Mouse (Mus musculus): ENCODE measurements around the gene Kat6b.
"Not testable (repeated sequence)": the region's sequence is repeated elsewhere in the genome, so short reads cannot be mapped to it uniquely, and the experiment has no call there.

Kat6b gene

GRCm38 (mm10) chr14:21499011-21499581 lies 17.9 kb downstream of the Kat6b start:
- DNase-seq (ENCODE audit: low read depth, low spot score), result no peak
- no peaks in the 10 kb centered on the region for H3K36me3 ChIP-seq (ENCODE audit: control insufficient read depth, insufficient read depth, low read length, poor library complexity, severe bottlenecking)
- H3K27me3 ChIP-seq (ENCODE audit: control insufficient read depth, insufficient read depth, low read length, poor library complexity, severe bottlenecking), result no peaks in the 10 kb centered on the region

GRCm38 (mm10) chr14:21499631-21500153 lies 18.5 kb downstream of the Kat6b start:
- Histone ChIP-seq H3K36me3 (ENCODE audit: control insufficient read depth, insufficient read depth, low read length, poor library complexity, severe bottlenecking) (no peaks in the 10 kb centered on the region), H3K27me3 (ENCODE audit: control insufficient read depth, insufficient read depth, low read length, poor library complexity, severe bottlenecking) (no peaks in the 10 kb centered on the region)
- DNase-seq (ENCODE audit: low read depth, low spot score), result peak; percentile 56

GRCm38 (mm10) chr14:21500154-21501047 lies 19.2 kb downstream of the Kat6b start:
- Histone ChIP-seq H3K27me3 (ENCODE audit: control insufficient read depth, insufficient read depth, low read length, poor library complexity, severe bottlenecking) (no peaks in the 10 kb centered on the region), H3K36me3 (ENCODE audit: control insufficient read depth, insufficient read depth, low read length, poor library complexity, severe bottlenecking) (no peaks in the 10 kb centered on the region)
- peak; percentile 100 for DNase-seq (ENCODE audit: low read depth, low spot score)

GRCm38 (mm10) chr14:21501048-21501657 lies 19.9 kb downstream of the Kat6b start:
- peak; percentile 93 for DNase-seq (ENCODE audit: low read depth, low spot score)
- no peaks in the 10 kb centered on the region for H3K27me3 ChIP-seq (ENCODE audit: control insufficient read depth, insufficient read depth, low read length, poor library complexity, severe bottlenecking)
- no peaks in the 10 kb centered on the region for H3K36me3 ChIP-seq (ENCODE audit: control insufficient read depth, insufficient read depth, low read length, poor library complexity, severe bottlenecking)

- H3K36me3 ChIP-seq (ENCODE audit: control insufficient read depth, insufficient read depth, low read length, poor library complexity, severe bottlenecking), result no peaks in the 10 kb centered on the region
- peak; percentile 5 for DNase-seq (ENCODE audit: low read depth, low spot score)
- no peaks in the 10 kb centered on the region for H3K27me3 ChIP-seq (ENCODE audit: control insufficient read depth, insufficient read depth, low read length, poor library complexity, severe bottlenecking)
Observed at GRCm38 (mm10) chr14:21505036-21505435, 23.8 kb downstream of the Kat6b start.

GRCm38 (mm10) chr14:21507046-21507445 lies 25.8 kb downstream of the Kat6b start:
- DNase-seq (ENCODE audit: low read depth, low spot score), result no peak
- H3K27me3 ChIP-seq (ENCODE audit: control insufficient read depth, insufficient read depth, low read length, poor library complexity, severe bottlenecking), result no peaks in the 10 kb centered on the region
- no peaks in the 10 kb centered on the region for H3K36me3 ChIP-seq (ENCODE audit: control insufficient read depth, insufficient read depth, low read length, poor library complexity, severe bottlenecking)

- no peak for DNase-seq (ENCODE audit: low read depth, low spot score)
- Histone ChIP-seq H3K36me3 (ENCODE audit: control insufficient read depth, insufficient read depth, low read length, poor library complexity, severe bottlenecking) (no peaks in the 10 kb centered on the region), H3K27me3 (ENCODE audit: control insufficient read depth, insufficient read depth, low read length, poor library complexity, severe bottlenecking) (no peaks in the 10 kb centered on the region)
Observed at GRCm38 (mm10) chr14:21509111-21509905, 28.1 kb downstream of the Kat6b start.

GRCm38 (mm10) chr14:21511438-21511837 lies 30.2 kb downstream of the Kat6b start:
- no peaks in the 10 kb centered on the region for H3K27me3 ChIP-seq (ENCODE audit: control insufficient read depth, insufficient read depth, low read length, poor library complexity, severe bottlenecking)
- DNase-seq (ENCODE audit: low read depth, low spot score), result no peak
- H3K36me3 ChIP-seq (ENCODE audit: control insufficient read depth, insufficient read depth, low read length, poor library complexity, severe bottlenecking), result no peaks in the 10 kb centered on the region

GRCm38 (mm10) chr14:21515505-21515904 lies 34.3 kb downstream of the Kat6b start:
- no peak for DNase-seq (ENCODE audit: low read depth, low spot score)
- Histone ChIP-seq H3K36me3 (ENCODE audit: control insufficient read depth, insufficient read depth, low read length, poor library complexity, severe bottlenecking) (0 out of 2 replicates have a peak, but pooled peaks cover 7% of the 10 kb centered on the region), H3K27me3 (ENCODE audit: control insufficient read depth, insufficient read depth, low read length, poor library complexity, severe bottlenecking) (no peaks in the 10 kb centered on the region)

- DNase-seq (ENCODE audit: low read depth, low spot score), result no peak
- H3K36me3 ChIP-seq (ENCODE audit: control insufficient read depth, insufficient read depth, low read length, poor library complexity, severe bottlenecking), result 0 out of 2 replicates have a peak, but pooled peaks cover 7% of the 10 kb centered on the region
Observed at GRCm38 (mm10) chr14:21519307-21519706, 38.1 kb downstream of the Kat6b start.

GRCm38 (mm10) chr14:21520496-21520895 lies 39.3 kb downstream of the Kat6b start:
- H3K27me3 ChIP-seq (ENCODE audit: control insufficient read depth, insufficient read depth, low read length, poor library complexity, severe bottlenecking), result no peaks in the 10 kb centered on the region
- 0 out of 2 replicates have a peak, but pooled peaks cover 7% of the 10 kb centered on the region for H3K36me3 ChIP-seq (ENCODE audit: control insufficient read depth, insufficient read depth, low read length, poor library complexity, severe bottlenecking)
- DNase-seq (ENCODE audit: low read depth, low spot score), result no peak

More at GRCm38 (mm10) chr14:21519307-21519706, 38.1 kb downstream of the Kat6b start:
- no peaks in the 10 kb centered on the region for H3K27me3 ChIP-seq (ENCODE audit: control insufficient read depth, insufficient read depth, low read length, poor library complexity, severe bottlenecking)

- H3K36me3 ChIP-seq (ENCODE audit: control insufficient read depth, insufficient read depth, low read length, poor library complexity, severe bottlenecking); DNase-seq (ENCODE audit: low read depth, low spot score); H3K27me3 ChIP-seq (ENCODE audit: control insufficient read depth, insufficient read depth, low read length, poor library complexity, severe bottlenecking): not testable (repeated sequence)
Observed at GRCm38 (mm10) chr14:21521496-21521895, 40.3 kb downstream of the Kat6b start.

- Histone ChIP-seq H3K27me3 (ENCODE audit: control insufficient read depth, insufficient read depth, low read length, poor library complexity, severe bottlenecking) (no peaks in the 10 kb centered on the region), H3K36me3 (ENCODE audit: control insufficient read depth, insufficient read depth, low read length, poor library complexity, severe bottlenecking) (0 out of 2 replicates have a peak, but pooled peaks cover 4% of the 10 kb centered on the region)
- DNase-seq (ENCODE audit: low read depth, low spot score), result no peak
Observed at GRCm38 (mm10) chr14:21522312-21522978, 41.2 kb downstream of the Kat6b start.

- 0 out of 2 replicates have a peak, but pooled peaks cover 2% of the 10 kb centered on the region for H3K36me3 ChIP-seq (ENCODE audit: control insufficient read depth, insufficient read depth, low read length, poor library complexity, severe bottlenecking)
- DNase-seq (ENCODE audit: low read depth, low spot score), result peak; percentile 10
- H3K27me3 ChIP-seq (ENCODE audit: control insufficient read depth, insufficient read depth, low read length, poor library complexity, severe bottlenecking), result no peaks in the 10 kb centered on the region
Observed at GRCm38 (mm10) chr14:21523234-21523633, 42.0 kb downstream of the Kat6b start.
